Mouse (Mus musculus): ENCODE measurements around the gene March6.

Gene March6

DNA sequence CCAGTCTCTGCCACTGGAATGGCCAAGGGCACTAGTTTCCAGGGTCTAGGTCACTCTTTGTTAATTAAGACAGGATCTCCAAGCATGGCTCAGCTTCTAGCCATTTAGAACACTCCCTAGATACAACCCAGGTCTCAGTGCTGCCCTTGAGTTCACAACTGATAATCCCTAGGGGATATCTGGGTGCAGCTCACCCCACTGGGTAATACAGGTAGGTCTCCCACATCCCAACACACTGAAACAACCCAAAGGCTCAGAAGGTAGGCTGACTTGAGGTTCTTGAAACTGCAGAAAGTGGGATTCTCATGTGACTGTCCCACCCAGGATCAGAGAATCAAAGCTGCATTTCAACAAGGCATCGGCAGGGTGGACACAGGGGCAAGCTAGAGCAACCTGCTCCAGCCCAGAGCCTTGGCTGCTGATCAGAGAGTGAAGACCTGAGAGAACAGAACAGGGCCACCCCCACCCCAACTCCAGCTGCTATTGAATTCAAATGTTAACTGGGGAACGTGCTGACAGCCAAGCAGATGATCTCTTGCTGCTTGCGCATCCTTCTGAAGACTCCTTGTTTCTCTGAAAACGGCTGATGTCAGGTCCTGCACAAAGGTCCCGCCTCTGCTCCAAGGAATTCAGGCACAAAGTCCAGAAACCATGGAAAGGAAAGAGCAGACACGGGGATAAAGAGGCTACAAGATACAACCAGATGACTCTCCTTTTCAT is 116.5 kb downstream of the March6 start:
- DNase-seq = no peak

DNA sequence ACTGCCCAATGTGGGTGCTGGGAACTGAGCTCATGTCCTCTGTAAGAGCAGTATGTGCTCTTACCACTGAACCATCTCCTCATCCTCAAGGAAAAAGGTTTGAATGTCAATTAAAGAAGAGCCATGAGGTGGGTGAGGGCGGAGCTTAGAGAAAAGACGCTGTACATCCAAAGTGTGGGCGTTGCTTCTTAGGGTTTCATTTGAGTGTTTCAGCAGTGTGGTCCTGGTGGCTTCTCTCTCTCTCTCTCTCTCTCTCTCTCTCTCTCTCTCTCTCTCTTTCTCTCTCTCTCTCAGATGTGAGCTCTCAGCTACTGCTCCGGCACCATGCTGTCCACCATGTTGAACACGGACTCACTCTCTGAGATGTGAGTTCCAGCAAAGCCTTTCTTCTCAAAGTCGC is 117.2 kb downstream of the March6 start:
- no peak for DNase-seq

DNA sequence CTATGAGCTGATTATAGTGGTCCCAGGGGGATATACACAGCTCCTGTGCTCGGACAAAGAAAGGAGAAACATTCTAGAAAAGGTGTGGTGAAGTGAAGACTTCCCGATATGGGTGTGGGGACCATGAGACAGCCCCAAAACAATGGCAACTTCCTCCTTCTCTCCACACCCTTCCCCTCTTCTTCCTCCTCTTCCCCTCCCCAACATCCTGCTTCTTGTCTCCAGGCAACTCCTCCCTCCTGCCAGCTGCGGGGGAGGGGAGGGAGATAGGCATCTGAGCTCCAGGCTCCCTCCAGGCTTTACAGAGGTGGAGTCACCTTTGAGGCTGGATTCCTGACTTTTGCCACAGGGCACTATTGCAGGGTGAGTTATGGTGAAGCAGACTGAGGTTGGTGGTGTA is 117.9 kb downstream of the March6 start:
- DNase-seq = no peak

DNA sequence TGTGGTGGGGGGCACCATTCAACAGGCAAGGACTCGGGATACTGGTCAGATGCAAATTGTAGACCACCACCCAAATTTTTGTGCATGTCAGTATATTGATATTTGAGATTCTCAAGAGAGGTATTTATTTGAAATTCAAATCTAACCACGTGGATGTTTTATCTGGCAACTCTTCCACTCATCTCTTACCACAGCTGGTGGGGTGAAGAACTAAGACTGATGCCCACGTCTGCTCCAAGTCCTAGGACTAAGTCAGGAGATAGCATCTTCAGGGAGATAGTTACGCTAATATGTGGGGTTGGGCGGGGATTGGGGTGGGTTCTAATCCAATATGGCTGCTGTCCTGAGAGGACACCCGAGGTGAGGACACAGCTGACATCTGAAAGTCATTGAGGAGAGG is 118.4 kb downstream of the March6 start:
- no peak for DNase-seq

GRCm38 (mm10) chr15:31407490-31407889 is 123.4 kb downstream of the March6 start:
- no peak for DNase-seq

GRCm38 (mm10) chr15:31406881-31407280 is 124.0 kb downstream of the March6 start:
- no peak for DNase-seq
